Mouse (Mus musculus) forebrain, embryonic 11.5 days (tissue): ENCODE measurements around the gene Ctf1. TPM values are rescaled to one million over a fixed set of nuclear protein-coding genes. Genes with fewer than 3 reads are reported as not detected.

Experiments used
- ATAC-seq: fragments of 200-750 bp; cut with Nextera tagmentation; replicated peaks from 2 replicates; pipeline ENCODE4 v1.8.0; 2017; ENCODE audit warnings: moderate TSS enrichment; ENCODE audit not compliant: low FRiP score
- DNase-seq: peaks from one replicate; pipeline ENCODE4 v3.0.0-alpha.2; 2017; ENCODE audit warnings: low spot score
- H3K27ac ChIP-seq: fragments of 300-500 bp; sonication (generic); 2 replicates; pipeline ENCODE4 v1.5.1; 2014; ENCODE audit warnings: low read depth, low read length
- H3K27me3 ChIP-seq: fragments of 300-500 bp; sonication (generic); 2 replicates; pipeline ENCODE4 v1.6.1; 2014; ENCODE audit warnings: mild to moderate bottlenecking, low read length, mixed read lengths; ENCODE audit not compliant: control insufficient read depth, insufficient read depth
- H3K36me3 ChIP-seq: fragments of 300-500 bp; sonication (generic); 2 replicates; pipeline ENCODE4 v1.6.1; 2014; ENCODE audit warnings: mild to moderate bottlenecking, low read length, moderate library complexity, mixed read lengths; ENCODE audit not compliant: control insufficient read depth, insufficient read depth
- H3K4me1 ChIP-seq: fragments of 300-500 bp; sonication (generic); replicated peaks from 2 replicates; pipeline ENCODE4 v1.6.1; 2014; ENCODE audit warnings: low read length, mixed read lengths; ENCODE audit not compliant: control insufficient read depth, insufficient read depth
- H3K4me2 ChIP-seq: fragments of 300-500 bp; sonication (generic); 2 replicates; pipeline ENCODE4 v1.6.1; 2014; ENCODE audit warnings: low read depth, mild to moderate bottlenecking, low read length, moderate library complexity, mixed read lengths; ENCODE audit not compliant: severe bottlenecking
- H3K4me3 ChIP-seq: fragments of 300-500 bp; sonication (generic); 2 replicates; pipeline ENCODE4 v1.5.1; 2014; ENCODE audit warnings: low read depth, low read length
- H3K9ac ChIP-seq: fragments of 300-500 bp; sonication (generic); 2 replicates; pipeline ENCODE4 v1.6.1; 2014; ENCODE audit warnings: low read length
- H3K9me3 ChIP-seq: fragments of 300-500 bp; sonication (generic); 2 replicates; pipeline ENCODE4 v1.6.1; 2016; ENCODE audit warnings: low read length, mixed read lengths; ENCODE audit not compliant: control insufficient read depth
- WGBS: fragments of 180-500 bp; shearing (Covaris S2); extraction: QIAGEN DNeasy Blood & Tissue Kit; methylation state at CpG from one replicate; pipeline ENCODE4 v1.1.7; 2014; 5-methylcytosine and 5-hydroxymethylcytosine counted together
- microRNA counts: library from miRNA; unstranded; fragments of <30 nt; microRNA quantifications from one replicate; lab custom pipeline; 2015
- microRNA-seq: library from miRNA; unstranded; fragments of <30 nt; microRNA quantifications from one replicate; pipeline ENCODE4, GENCODE M21; 2016; ENCODE audit not compliant: insufficient number of aligned reads
- polyA plus RNA-seq: library from polyadenylated mRNA; unstranded; fragments of >200 nt; fragmentation: Nextera tagmentation; extraction: Ambion mirVana; gene quantifications from 2 replicates; pipeline ENCODE4 v1.2.1, GENCODE M21; 2014

Ctf1 gene
- polyA plus RNA-seq, 1 experiment from 2014 or later = 7.2 TPM

- no peak for ATAC-seq
- H3K4me1 ChIP-seq = peaks cover 14% of the 10 kb centered on the region; the same call in 1 of the 2 replicates
- H3K9me3 ChIP-seq = no peaks in the 10 kb centered on the region
- H3K27ac ChIP-seq = no peak overlapping the region
- DNase-seq = no peak
- no peaks in the 10 kb centered on the region for H3K27me3 ChIP-seq
- 80% methylated on average over 17 of the region's 17 CpGs for WGBS
- H3K9ac ChIP-seq = no peak overlapping the region
- H3K36me3 ChIP-seq = peaks cover 10% of the 10 kb centered on the region; the same call in 1 of the 2 replicates
- H3K4me2 ChIP-seq = no peak overlapping the region
- H3K4me3 ChIP-seq = no peak overlapping the region
These were observed 54.5 kb downstream of the Ctf1 start for GRCm38 (mm10) chr7:127766851-127767609.

MicroRNA genes within 50 kb of the gene (microRNA counts, 519-probe panel; counts per million panel counts)
- 31.2 counts per million for microRNA mmu-miR-762 (lab: Ali Mortazavi, UCI)

Small RNA genes lying within 50 kb of the gene (microRNA-seq; reads per million reads assigned to microRNA genes)
- not detected for gene Mir762

Other genes with a start within 250 kb of the Ctf1 start
- gene Fbrs, start 233.5 kb upstream of the Ctf1 start, polyA plus RNA-seq = 13.6 and 14.7 TPM in 2 replicates
- 91.6 and 93.5 TPM in 2 replicates for gene Srcap, start 200.8 kb upstream of the Ctf1 start, polyA plus RNA-seq
- 23.3 and 24.7 TPM in 2 replicates for gene Gm42715, start 193.2 kb upstream of the Ctf1 start, polyA plus RNA-seq
- 10.2 and 13.0 TPM in 2 replicates for gene Tmem265, start 151.3 kb upstream of the Ctf1 start, polyA plus RNA-seq
- 57.9 and 60.5 TPM in 2 replicates for gene Phkg2, start 139.4 kb upstream of the Ctf1 start, polyA plus RNA-seq
- 13.5 and 17.7 TPM in 2 replicates for gene Ccdc189, start 124.1 kb upstream of the Ctf1 start, polyA plus RNA-seq
- 59.1 and 66.3 TPM in 2 replicates for gene Rnf40, start 124.0 kb upstream of the Ctf1 start, polyA plus RNA-seq
- 33.4 and 36.6 TPM in 2 replicates for gene Zfp629, start 96.9 kb upstream of the Ctf1 start, polyA plus RNA-seq
- gene Bcl7c, start 3.8 kb upstream of the Ctf1 start, polyA plus RNA-seq = 59.5 and 65.8 TPM in 2 replicates
- 0.63 TPM in 1 of 2 replicates, not detected in the other for gene Ctf2, start 19.4 kb downstream of the Ctf1 start, polyA plus RNA-seq
- 7.9 and 9.7 TPM in 2 replicates for gene Fbxl19, start 31.8 kb downstream of the Ctf1 start, polyA plus RNA-seq
- 6.6 and 7.1 TPM in 2 replicates for gene Orai3, start 57.1 kb downstream of the Ctf1 start, polyA plus RNA-seq
- 28.8 and 30.7 TPM in 2 replicates for gene Setd1a, start 63.9 kb downstream of the Ctf1 start, polyA plus RNA-seq
- not detected in 2 replicates for gene Gm49388, start 72.9 kb downstream of the Ctf1 start, polyA plus RNA-seq
- 6.5 and 7.9 TPM in 2 replicates for gene Hsd3b7, start 87.9 kb downstream of the Ctf1 start, polyA plus RNA-seq
- 10.1 and 13.2 TPM in 2 replicates for gene Stx4a, start 111.6 kb downstream of the Ctf1 start, polyA plus RNA-seq
- gene Stx1b, start 111.8 kb downstream of the Ctf1 start, polyA plus RNA-seq = 11.1 and 13.0 TPM in 2 replicates
- gene Zfp646, start 163.5 kb downstream of the Ctf1 start, polyA plus RNA-seq = 26.2 and 26.8 TPM in 2 replicates
- gene Zfp668, start 164.1 kb downstream of the Ctf1 start, polyA plus RNA-seq = 32.6 and 32.9 TPM in 2 replicates
- 0.56 and 0.91 TPM in 2 replicates for gene Prss53, start 178.2 kb downstream of the Ctf1 start, polyA plus RNA-seq
- gene Gm21974, start 182.7 kb downstream of the Ctf1 start, polyA plus RNA-seq = not detected in 2 replicates
- gene Vkorc1, start 182.9 kb downstream of the Ctf1 start, polyA plus RNA-seq = 47.8 and 48.9 TPM in 2 replicates
- 102 and 139 TPM in 2 replicates for gene Bckdk, start 191.3 kb downstream of the Ctf1 start, polyA plus RNA-seq
- gene Kat8, start 199.8 kb downstream of the Ctf1 start, polyA plus RNA-seq = 55.9 and 58.3 TPM in 2 replicates
- gene Prss8, start 217.4 kb downstream of the Ctf1 start, polyA plus RNA-seq = 1.8 and 3.1 TPM in 2 replicates
- 10.4 and 10.7 TPM in 2 replicates for gene Prss36, start 234.0 kb downstream of the Ctf1 start, polyA plus RNA-seq